Mouse (Mus musculus) CH12F3 (cell line): ENCODE data around the gene Heyl.
"Not testable (repeated sequence)": the region's sequence is repeated elsewhere in the genome, so short reads cannot be mapped to it uniquely, and the experiment has no call there.

Source experiments
- in situ Hi-C: fragments of 300-500 bp; cut with MboI; formaldehyde crosslinking; loops from 2 replicates; pipeline ENCODE4 v1.14.3; 2020; ENCODE audit warnings: low sequenced_read_pairs

The Heyl gene

GRCm38 (mm10) chr4:123229166-123229565, 4.2 kb upstream of the Heyl start:
- in situ Hi-C loops, result no loop called here

- in situ Hi-C loops, result no loop called here
Measured at GRCm38 (mm10) chr4:123232841-123233240, 515 bp upstream of the Heyl start.

GRCm38 (mm10) chr4:123235835-123236430, 2.6 kb downstream of the Heyl start:
- in situ Hi-C loops, result no loop called here

- in situ Hi-C loops, result no loop called here
Measured at GRCm38 (mm10) chr4:123236431-123237031, 3.2 kb downstream of the Heyl start.

- in situ Hi-C loops, result no loop called here
Measured at GRCm38 (mm10) chr4:123237386-123238266, 4.3 kb downstream of the Heyl start.

- in situ Hi-C loops, result no loop called here
Measured at GRCm38 (mm10) chr4:123239361-123240203, 6.2 kb downstream of the Heyl start.

- in situ Hi-C loops, result no loop called here
Measured at GRCm38 (mm10) chr4:123246221-123246620, 12.9 kb downstream of the Heyl start.

- in situ Hi-C loops, result no loop called here
Measured at GRCm38 (mm10) chr4:123246651-123247050, 13.3 kb downstream of the Heyl start.

- in situ Hi-C loops, result no loop called here
Measured at GRCm38 (mm10) chr4:123247147-123247880, 14.0 kb downstream of the Heyl start.

GRCm38 (mm10) chr4:123248971-123249567, 15.7 kb downstream of the Heyl start:
- in situ Hi-C loops, result no loop called here

- in situ Hi-C loops, result no loop called here
Measured at GRCm38 (mm10) chr4:123252214-123252613, 18.9 kb downstream of the Heyl start.

- in situ Hi-C loops, result loop anchor here (5.0 kb wide), 1 partner anchor 32 kb away; no protein-coding TSS in a partner anchor
Measured at GRCm38 (mm10) chr4:123254617-123255016, 21.3 kb downstream of the Heyl start.

GRCm38 (mm10) chr4:123260071-123260746, 26.9 kb downstream of the Heyl start:
- in situ Hi-C loops, result no loop called here

GRCm38 (mm10) chr4:123261721-123262401, 28.5 kb downstream of the Heyl start, which contains the start of gene Pabpc4:
Gene Pabpc4, plus strand, starts transcription at chr4:123262351.
- in situ Hi-C loops, result no loop called here

- in situ Hi-C loops, result no loop called here
Measured at GRCm38 (mm10) chr4:123271063-123271462, 37.7 kb downstream of the Heyl start.

- in situ Hi-C loops, result no loop called here
Measured at GRCm38 (mm10) chr4:123280117-123280516, 46.8 kb downstream of the Heyl start.

- in situ Hi-C loops, result no loop called here
Measured at GRCm38 (mm10) chr4:123282500-123282899, 49.1 kb downstream of the Heyl start.

- in situ Hi-C loops, result not testable (repeated sequence)
Measured at GRCm38 (mm10) chr4:123282915-123283674, 49.7 kb downstream of the Heyl start.
